Mouse (Mus musculus) ES-Bruce4 (cell line): ENCODE data around the gene Capn2. TPM values are rescaled to one million over a fixed set of nuclear protein-coding genes. Genes with fewer than 3 reads are reported as not detected.

Experiments
- H3K27ac ChIP-seq: 2 replicates; pipeline ENCODE4 v1.5.1; 2012; ENCODE audit warnings: low read length, inconsistent platforms; ENCODE audit not compliant: insufficient read depth
- H3K27me3 ChIP-seq: 2 replicates; pipeline ENCODE4 v1.6.1; 2012; ENCODE audit warnings: mild to moderate bottlenecking, low read length, inconsistent platforms; ENCODE audit not compliant: control insufficient read depth, poor library complexity, insufficient read depth, severe bottlenecking
- H3K36me3 ChIP-seq: 2 replicates; pipeline ENCODE4 v1.6.1; 2012; ENCODE audit warnings: inconsistent platforms, mild to moderate bottlenecking, low read length, moderate library complexity; ENCODE audit not compliant: control insufficient read depth, poor library complexity, insufficient read depth, severe bottlenecking
- H3K4me1 ChIP-seq: one replicate; pipeline ENCODE4 v1.8.1; 2011; ENCODE audit warnings: low read length; ENCODE audit not compliant: control insufficient read depth, insufficient read depth
- H3K4me3 ChIP-seq: 2 replicates; pipeline ENCODE4 v1.5.1; 2011; ENCODE audit warnings: low read depth, mild to moderate bottlenecking, low read length
- H3K9ac ChIP-seq: 2 replicates; pipeline ENCODE4 v1.6.1; 2012; ENCODE audit warnings: low read depth, mild to moderate bottlenecking, inconsistent platforms; ENCODE audit not compliant: poor library complexity, severe bottlenecking
- H3K9me3 ChIP-seq: replicated peaks from 2 replicates; pipeline ENCODE4 v1.6.1; 2012; ENCODE audit warnings: mild to moderate bottlenecking, low read length, inconsistent platforms; ENCODE audit not compliant: control insufficient read depth, poor library complexity, insufficient read depth, severe bottlenecking
- CTCF ChIP-seq: IDR thresholded peaks from one replicate; pipeline ENCODE4 v1.8.1; 2011; ENCODE audit warnings: low read depth, low read length
- EP300 ChIP-seq: IDR thresholded peaks from 2 replicates; pipeline ENCODE4 v1.6.1; 2011; ENCODE audit warnings: low read depth, low read length; ENCODE audit not compliant: insufficient read depth
- POLR2A ChIP-seq: IDR thresholded peaks from one replicate; pipeline ENCODE4 v1.8.1; 2011; ENCODE audit warnings: low read length; ENCODE audit not compliant: insufficient read depth
- polyA plus RNA-seq: library from polyadenylated mRNA; stranded (reverse); fragments of >200 nt; gene quantifications from 2 replicates; pipeline ENCODE4 v1.2.4, GENCODE M21; 2011; ENCODE audit warnings: low read depth; ENCODE audit not compliant: missing spikeins, insufficient read depth, insufficient read length

Capn2 gene
- polyA plus RNA-seq, 1 experiment = 60.5 TPM

DNA sequence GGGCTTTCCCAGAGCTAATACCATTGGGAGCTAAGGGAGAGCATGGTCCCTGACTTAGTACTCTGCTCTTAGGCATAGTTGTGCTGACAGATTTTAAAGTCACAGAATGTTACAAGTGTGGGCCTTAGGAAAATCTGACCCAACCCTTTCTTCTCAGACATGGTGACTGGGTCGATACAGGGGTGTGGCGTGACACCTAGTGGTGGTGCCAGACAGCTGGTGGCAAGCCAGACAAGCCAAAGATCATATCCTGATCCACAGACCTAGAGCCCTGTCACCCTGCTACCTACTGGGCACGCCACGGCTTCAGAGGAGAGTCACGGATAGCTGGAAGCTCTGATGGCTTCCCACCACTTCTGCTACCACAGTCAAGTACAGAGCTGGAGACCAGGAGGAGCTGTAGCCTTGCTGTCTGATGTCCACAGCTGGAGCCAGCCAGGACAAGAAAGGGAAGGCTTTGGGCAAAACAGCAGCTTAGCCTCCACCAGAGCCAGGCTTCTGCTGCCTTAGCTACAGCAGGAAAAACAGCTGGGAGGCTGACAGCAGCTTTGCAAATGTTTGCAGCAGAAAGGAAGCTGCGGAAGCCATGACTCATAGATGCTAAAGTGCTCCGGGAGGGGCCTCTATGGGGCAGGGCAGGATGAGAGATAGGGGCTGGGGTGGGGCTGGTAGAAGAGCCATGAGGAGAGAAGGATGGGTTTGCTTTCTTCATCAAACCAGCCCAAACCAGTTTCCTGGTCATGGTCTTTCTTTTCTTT, 11.0 kb downstream of the Capn2 start:
- peak overlapping the region; percentile 29 for H3K27ac ChIP-seq
- H3K9ac ChIP-seq = no peak overlapping the region
- peaks cover 15% of the 10 kb centered on the region for H3K4me1 ChIP-seq
- no peak overlapping the region for H3K4me3 ChIP-seq
- peak; percentile 33 for TF ChIP-seq CTCF
- no peak for TF ChIP-seq EP300
- TF ChIP-seq POLR2A = no peak
- no peaks in the 10 kb centered on the region for H3K9me3 ChIP-seq
- no peaks in the 10 kb centered on the region for H3K27me3 ChIP-seq
- no peaks in the 10 kb centered on the region for H3K36me3 ChIP-seq

DNA sequence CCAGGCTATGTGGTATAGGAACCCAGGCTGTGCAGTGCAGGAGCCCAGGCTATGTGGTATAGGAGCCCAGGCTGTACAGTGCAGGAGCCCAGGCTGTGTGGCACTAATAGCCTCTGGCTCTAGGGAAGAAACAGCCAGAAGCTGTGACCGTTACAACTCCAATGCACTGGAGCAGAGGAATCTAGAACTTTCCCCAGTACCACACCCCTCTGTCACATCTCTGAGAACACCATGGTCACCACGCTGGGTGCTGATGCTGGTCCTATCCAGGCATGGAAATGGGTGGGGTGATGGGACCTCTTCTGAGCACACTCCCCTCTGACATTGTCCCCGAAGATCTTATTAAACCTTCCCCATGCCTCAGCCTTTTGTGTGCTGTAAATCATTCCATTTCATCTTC, 12.1 kb downstream of the Capn2 start:
- TF ChIP-seq CTCF (no peak), EP300 (no peak), POLR2A (no peak)
- H3K9me3 ChIP-seq = no peaks in the 10 kb centered on the region
- H3K36me3 ChIP-seq = no peaks in the 10 kb centered on the region
- no peak overlapping the region for H3K27ac ChIP-seq
- peaks cover 15% of the 10 kb centered on the region for H3K4me1 ChIP-seq
- H3K9ac ChIP-seq = no peak overlapping the region
- H3K27me3 ChIP-seq = no peaks in the 10 kb centered on the region
- H3K4me3 ChIP-seq = no peak overlapping the region

DNA sequence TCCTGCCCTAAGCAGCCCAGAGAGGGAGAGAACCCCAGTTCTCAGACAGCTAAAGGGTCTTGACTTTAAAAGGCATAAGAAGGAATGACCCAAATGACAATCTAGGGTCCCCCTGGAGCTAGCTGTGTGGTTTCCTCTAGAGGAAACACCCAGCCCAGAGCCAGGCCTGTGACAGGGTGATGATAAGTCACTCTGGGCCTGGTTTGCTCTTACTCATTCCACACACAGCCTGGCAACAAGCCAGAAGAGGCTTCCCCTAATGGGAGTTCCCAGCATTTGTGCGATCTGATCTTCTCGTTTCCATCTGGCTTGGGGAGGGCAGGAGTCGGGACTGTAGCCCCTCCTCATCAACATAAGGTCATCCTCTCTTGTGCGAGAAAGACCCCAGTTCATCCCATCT, 13.2 kb downstream of the Capn2 start:
- Histone ChIP-seq H3K9me3 (no peaks in the 10 kb centered on the region), H3K4me1 (peaks cover 8% of the 10 kb centered on the region), H3K27ac (no peak overlapping the region), H3K4me3 (no peak overlapping the region), H3K9ac (no peak overlapping the region), H3K27me3 (no peaks in the 10 kb centered on the region), H3K36me3 (no peaks in the 10 kb centered on the region)
- TF ChIP-seq EP300 = no peak
- TF ChIP-seq CTCF = no peak
- TF ChIP-seq POLR2A = no peak

DNA sequence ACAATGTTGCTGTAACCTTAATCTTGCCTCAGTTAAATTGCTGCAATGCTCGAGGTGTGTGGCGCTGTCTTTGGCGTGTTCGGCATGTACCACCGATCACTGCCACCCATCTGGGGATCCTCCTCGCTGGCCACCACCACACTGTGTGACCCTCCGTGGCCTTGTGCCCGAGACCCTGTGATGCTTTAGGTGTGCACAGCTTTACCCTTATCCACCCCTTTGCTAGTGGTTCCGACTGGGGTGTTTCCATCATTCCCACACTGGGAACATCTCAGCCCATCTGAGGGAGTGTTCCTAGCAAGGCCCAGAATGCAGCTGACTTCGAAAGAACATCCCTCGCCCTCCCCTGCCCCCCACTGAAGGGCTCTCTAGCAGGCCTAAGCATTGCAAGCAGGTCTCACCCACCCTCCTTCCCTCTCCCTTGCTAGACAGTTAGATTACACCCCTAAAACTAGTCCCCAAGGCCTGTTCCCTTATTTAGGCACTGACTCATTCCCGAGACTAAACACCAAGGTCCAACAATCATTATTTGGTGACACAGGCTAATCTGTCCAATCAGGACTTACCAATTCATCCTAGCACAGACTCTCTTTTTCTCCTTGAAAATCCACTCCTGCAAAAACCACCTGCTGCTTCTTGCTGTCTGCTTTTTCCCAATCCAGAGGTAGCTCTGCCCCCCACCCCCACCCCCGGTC, 14.1 kb downstream of the Capn2 start:
- H3K9me3 ChIP-seq = no peaks in the 10 kb centered on the region
- H3K27ac ChIP-seq = no peak overlapping the region
- H3K9ac ChIP-seq = no peak overlapping the region
- no peaks in the 10 kb centered on the region for H3K36me3 ChIP-seq
- no peaks in the 10 kb centered on the region for H3K27me3 ChIP-seq
- no peak for TF ChIP-seq CTCF
- TF ChIP-seq POLR2A = no peak
- TF ChIP-seq EP300 = no peak
- no peak overlapping the region for H3K4me3 ChIP-seq
- peaks cover 8% of the 10 kb centered on the region for H3K4me1 ChIP-seq

DNA sequence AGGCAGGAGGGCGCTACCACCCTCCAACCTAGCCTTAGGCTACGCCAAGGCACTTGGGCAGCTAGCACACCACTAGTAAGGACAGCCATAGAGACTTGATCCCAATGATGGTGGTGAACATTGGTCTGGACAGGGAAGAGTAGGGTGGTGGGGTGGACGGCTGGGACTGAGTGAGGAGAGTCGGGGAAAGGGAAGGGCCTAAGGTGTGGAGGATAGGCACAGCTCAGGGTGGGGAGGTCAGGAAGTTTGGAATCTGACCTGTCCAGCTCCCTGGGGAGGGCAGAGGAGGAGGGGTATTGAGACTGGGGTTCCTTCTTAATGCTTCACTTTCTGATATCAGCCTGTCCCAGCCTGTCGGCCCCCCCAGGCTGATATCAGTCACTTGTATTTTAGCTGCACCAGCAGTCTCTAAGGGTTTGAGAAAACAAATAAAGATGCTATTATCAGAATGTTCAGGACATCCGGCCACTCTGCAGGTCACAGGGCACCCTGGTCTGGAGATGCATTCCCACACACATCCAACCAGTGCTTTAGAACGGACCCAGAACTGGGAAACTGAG, 14.8 kb downstream of the Capn2 start:
- Histone ChIP-seq H3K4me3 (no peak overlapping the region), H3K27ac (no peak overlapping the region), H3K36me3 (no peaks in the 10 kb centered on the region), H3K9ac (no peak overlapping the region), H3K9me3 (no peaks in the 10 kb centered on the region), H3K27me3 (no peaks in the 10 kb centered on the region), H3K4me1 (peaks cover 8% of the 10 kb centered on the region)
- TF ChIP-seq CTCF = no peak
- no peak for TF ChIP-seq EP300
- TF ChIP-seq POLR2A = no peak

DNA sequence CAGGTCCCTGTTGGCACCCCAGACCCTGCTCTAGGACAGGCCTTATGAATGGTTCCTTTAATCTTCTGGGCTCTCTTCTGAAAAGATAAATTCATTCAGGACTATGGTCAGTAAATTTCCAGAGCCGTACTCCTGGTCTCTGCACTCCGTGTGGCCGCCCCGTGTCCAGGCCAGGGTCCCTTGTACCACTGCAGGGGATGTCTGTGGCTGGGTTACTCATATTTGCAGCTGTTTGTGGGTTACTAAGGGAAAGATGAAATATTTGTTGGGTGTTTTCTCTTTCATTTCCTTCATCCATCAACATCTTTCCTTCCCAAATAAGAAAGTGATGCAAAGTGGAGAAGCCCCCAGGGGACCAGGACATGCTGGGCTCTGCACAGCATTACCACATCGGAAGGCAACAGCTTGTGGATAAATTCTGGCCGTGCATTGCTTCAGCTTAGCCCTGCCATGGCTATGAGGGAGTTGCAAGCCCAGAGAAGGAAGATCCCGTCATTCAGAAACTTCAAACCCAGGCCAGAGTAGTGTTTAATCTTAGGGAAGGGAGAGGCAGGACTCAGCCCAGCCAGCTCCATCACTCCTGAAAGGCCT, 15.5 kb downstream of the Capn2 start:
- Histone ChIP-seq H3K27me3 (no peaks in the 10 kb centered on the region), H3K27ac (no peak overlapping the region), H3K9me3 (no peaks in the 10 kb centered on the region), H3K4me1 (peaks cover 8% of the 10 kb centered on the region), H3K4me3 (no peak overlapping the region), H3K36me3 (no peaks in the 10 kb centered on the region), H3K9ac (no peak overlapping the region)
- TF ChIP-seq EP300 = no peak
- no peak for TF ChIP-seq CTCF
- no peak for TF ChIP-seq POLR2A
